Mouse (Mus musculus) midbrain, embryonic 16.5 days (tissue): ENCODE results near the gene Ghdc. TPM values are rescaled to one million over a fixed set of nuclear protein-coding genes. Genes with fewer than 3 reads are reported as not detected.
"Not testable (repeated sequence)": the region's sequence is repeated elsewhere in the genome, so short reads cannot be mapped to it uniquely, and the experiment has no call there.

ENCODE experiments used
- ATAC-seq: fragments of 200-750 bp; cut with Nextera tagmentation; 2 replicates; pipeline ENCODE4 v1.8.0; 2017; ENCODE audit warnings: moderate TSS enrichment
- H3K27ac ChIP-seq: fragments of 300-500 bp; sonication (generic); 2 replicates; pipeline ENCODE4 v1.5.1; 2014; ENCODE audit warnings: mild to moderate bottlenecking, low read length, mixed read lengths
- H3K27me3 ChIP-seq: fragments of 300-500 bp; sonication (generic); 2 replicates; pipeline ENCODE4 v1.6.1; 2014; ENCODE audit warnings: low read depth, low read length, mixed read lengths; ENCODE audit not compliant: control insufficient read depth, insufficient read depth
- H3K36me3 ChIP-seq: fragments of 300-500 bp; sonication (generic); 2 replicates; pipeline ENCODE4 v1.6.1; 2014; ENCODE audit warnings: mild to moderate bottlenecking, low read length, moderate library complexity, mixed read lengths; ENCODE audit not compliant: control insufficient read depth, insufficient read depth
- H3K4me1 ChIP-seq: fragments of 300-500 bp; sonication (generic); 2 replicates; pipeline ENCODE4 v1.6.1; 2014; ENCODE audit warnings: mild to moderate bottlenecking, low read length, mixed read lengths; ENCODE audit not compliant: control insufficient read depth, insufficient read depth
- H3K4me2 ChIP-seq: fragments of 300-500 bp; sonication (generic); 2 replicates; pipeline ENCODE4 v1.6.1; 2014; ENCODE audit warnings: mild to moderate bottlenecking, low read length, mixed read lengths
- H3K4me3 ChIP-seq: fragments of 300-500 bp; sonication (generic); 2 replicates; pipeline ENCODE4 v1.5.1; 2014; ENCODE audit warnings: low read depth, mild to moderate bottlenecking, low read length, moderate library complexity, mixed read lengths
- H3K9ac ChIP-seq: fragments of 300-500 bp; sonication (generic); 2 replicates; pipeline ENCODE4 v1.6.1; 2014; ENCODE audit warnings: low read depth, low read length, mixed read lengths
- H3K9me3 ChIP-seq: fragments of 300-500 bp; sonication (generic); replicated peaks from 2 replicates; pipeline ENCODE4 v1.6.1; 2014; ENCODE audit warnings: mild to moderate bottlenecking, low read length, mixed read lengths; ENCODE audit not compliant: control insufficient read depth, poor library complexity, severe bottlenecking
- WGBS: fragments of 180-500 bp; shearing (Covaris S2); extraction: QIAGEN DNeasy Blood & Tissue Kit; methylation state at CpG from one replicate; pipeline ENCODE4 v1.1.7; 2014; 5-methylcytosine and 5-hydroxymethylcytosine counted together
- polyA plus RNA-seq: library from polyadenylated mRNA; unstranded; fragments of >200 nt; fragmentation: Nextera tagmentation; extraction: Ambion mirVana; gene quantifications from 2 replicates; pipeline ENCODE4 v1.2.1, GENCODE M21; 2015

Gene Ghdc
- polyA plus RNA-seq, 1 experiment from 2014 or later: 7.5 TPM

- not testable (repeated sequence) for ATAC-seq, H3K27ac ChIP-seq, H3K36me3 ChIP-seq, H3K4me1 ChIP-seq, H3K9ac ChIP-seq, H3K4me2 ChIP-seq, H3K4me3 ChIP-seq, H3K9me3 ChIP-seq, H3K27me3 ChIP-seq
- WGBS: 86% methylated on average over 9 of the region's 9 CpGs
Observed at GRCm38 (mm10) chr11:100790644-100791043, 19.9 kb upstream of the Ghdc start.

DNA sequence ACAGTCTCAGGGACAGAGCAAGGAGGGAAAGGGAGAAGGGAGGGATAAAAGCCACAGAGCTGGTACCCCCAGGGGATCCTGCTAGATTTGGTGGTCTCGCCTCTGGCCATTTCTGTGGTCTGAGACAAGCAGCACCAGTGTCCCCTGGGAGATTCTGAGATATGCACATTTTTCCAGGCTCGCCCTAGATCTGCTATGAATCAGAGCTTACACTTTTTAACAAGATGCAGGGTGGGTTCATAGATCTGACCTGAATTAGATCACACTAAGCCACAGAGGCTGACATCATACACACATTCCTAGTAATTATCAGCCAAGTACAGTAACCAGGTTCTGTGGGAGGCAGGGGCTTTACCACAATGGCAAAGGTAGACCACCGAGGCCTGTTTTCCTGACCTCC is 18.9 kb upstream of the Ghdc start:
- no peak overlapping the region for H3K27ac ChIP-seq
- no peak overlapping the region for H3K4me3 ChIP-seq
- peaks cover 10% of the 10 kb centered on the region for H3K36me3 ChIP-seq
- H3K9ac ChIP-seq: no peak overlapping the region
- no peaks in the 10 kb centered on the region for H3K9me3 ChIP-seq
- H3K27me3 ChIP-seq: no peaks in the 10 kb centered on the region
- no peak for ATAC-seq
- no peaks in the 10 kb centered on the region for H3K4me1 ChIP-seq
- 84% methylated on average over 3 of the region's 3 CpGs for WGBS
- no peak overlapping the region for H3K4me2 ChIP-seq

- Histone ChIP-seq H3K9me3 (no peaks in the 10 kb centered on the region), H3K9ac (no peak overlapping the region), H3K4me3 (no peak overlapping the region), H3K27ac (no peak overlapping the region), H3K27me3 (no peaks in the 10 kb centered on the region), H3K4me2 (no peak overlapping the region), H3K36me3 (peaks cover 13% of the 10 kb centered on the region), H3K4me1 (no peaks in the 10 kb centered on the region)
- ATAC-seq: no peak
- 94% methylated on average over 2 of the region's 2 CpGs for WGBS
Observed at GRCm38 (mm10) chr11:100785774-100786173, 15.0 kb upstream of the Ghdc start.

DNA sequence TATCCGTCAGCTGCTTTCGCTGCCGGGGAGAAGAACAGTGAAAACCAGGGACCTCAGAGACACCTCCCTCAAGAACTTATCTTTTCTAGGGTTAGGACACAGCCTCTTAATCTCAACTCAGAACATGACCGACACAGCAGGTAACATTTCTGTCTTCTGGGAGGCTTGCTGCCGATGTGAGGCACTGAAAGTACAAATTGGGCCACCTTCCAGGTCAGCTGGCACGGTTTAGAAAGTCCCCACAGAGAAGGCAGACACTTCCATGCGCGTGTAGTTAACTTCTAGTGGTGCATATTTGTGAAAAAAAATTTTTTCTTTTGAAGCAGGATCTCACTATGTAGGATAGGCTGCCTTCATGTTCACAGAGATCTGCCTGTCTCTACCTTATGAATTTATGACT is 13.5 kb upstream of the Ghdc start:
- Histone ChIP-seq H3K4me3 (no peak overlapping the region), H3K4me2 (no peak overlapping the region), H3K27me3 (no peaks in the 10 kb centered on the region), H3K9me3 (no peaks in the 10 kb centered on the region), H3K36me3 (peaks cover 13% of the 10 kb centered on the region), H3K9ac (no peak overlapping the region), H3K27ac (no peak overlapping the region), H3K4me1 (no peaks in the 10 kb centered on the region)
- 81% methylated on average over 8 of the region's 8 CpGs for WGBS
- no peak for ATAC-seq

- no peak for ATAC-seq
- Histone ChIP-seq H3K27me3 (no peaks in the 10 kb centered on the region), H3K4me1 (no peaks in the 10 kb centered on the region), H3K4me2 (no peak overlapping the region), H3K9ac (no peak overlapping the region), H3K4me3 (no peak overlapping the region), H3K27ac (no peak overlapping the region), H3K36me3 (peaks cover 9% of the 10 kb centered on the region; the same call in 1 of the 2 replicates), H3K9me3 (no peaks in the 10 kb centered on the region)
- 88% methylated on average over 13 of the region's 13 CpGs for WGBS
Observed at GRCm38 (mm10) chr11:100782568-100782967, 11.8 kb upstream of the Ghdc start.

DNA sequence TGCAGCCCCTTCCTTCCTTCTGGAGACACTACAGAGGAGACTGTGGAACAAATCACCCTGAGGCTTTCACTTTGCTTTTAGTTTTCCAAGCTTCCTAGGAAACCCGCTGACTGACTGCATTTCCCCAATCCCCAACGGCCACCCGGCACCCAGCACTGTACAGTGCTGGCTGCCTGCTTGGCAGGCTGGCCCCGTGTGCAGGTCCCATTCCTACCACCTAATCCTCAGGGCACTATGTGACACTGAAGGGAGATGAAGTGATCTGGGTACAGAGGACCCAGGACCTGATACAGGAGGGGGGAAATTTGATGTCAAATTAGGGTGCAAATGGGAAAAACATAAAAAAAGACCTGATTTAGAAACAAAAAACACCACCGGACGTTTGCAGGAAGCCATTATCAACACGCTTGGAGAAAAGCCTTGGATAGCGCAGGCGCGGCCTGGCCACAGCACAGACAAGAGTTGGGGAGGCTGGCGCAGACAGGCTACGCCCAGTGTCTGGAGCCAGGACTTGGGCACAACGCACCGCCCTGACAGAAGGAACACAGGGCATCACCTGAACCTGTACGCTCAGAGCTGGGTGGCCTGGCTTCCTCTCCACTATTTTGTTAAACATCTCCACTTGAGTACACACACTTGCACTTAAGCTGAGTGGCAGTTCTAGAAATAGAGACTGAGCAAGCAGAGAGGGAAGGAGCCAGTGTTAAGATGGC is 11.2 kb upstream of the Ghdc start:
- Histone ChIP-seq H3K27me3 (no peaks in the 10 kb centered on the region), H3K9me3 (no peaks in the 10 kb centered on the region), H3K4me3 (no peak overlapping the region), H3K27ac (no peak overlapping the region), H3K9ac (no peak overlapping the region), H3K36me3 (peaks cover 9% of the 10 kb centered on the region; the same call in 1 of the 2 replicates), H3K4me1 (no peaks in the 10 kb centered on the region), H3K4me2 (no peak overlapping the region)
- ATAC-seq: no peak
- 92% methylated on average over 15 of the region's 15 CpGs for WGBS

- WGBS: 82% methylated on average over 8 of the region's 8 CpGs
- no peak for ATAC-seq
Observed at GRCm38 (mm10) chr11:100780247-100780646, 9.5 kb upstream of the Ghdc start.

DNA sequence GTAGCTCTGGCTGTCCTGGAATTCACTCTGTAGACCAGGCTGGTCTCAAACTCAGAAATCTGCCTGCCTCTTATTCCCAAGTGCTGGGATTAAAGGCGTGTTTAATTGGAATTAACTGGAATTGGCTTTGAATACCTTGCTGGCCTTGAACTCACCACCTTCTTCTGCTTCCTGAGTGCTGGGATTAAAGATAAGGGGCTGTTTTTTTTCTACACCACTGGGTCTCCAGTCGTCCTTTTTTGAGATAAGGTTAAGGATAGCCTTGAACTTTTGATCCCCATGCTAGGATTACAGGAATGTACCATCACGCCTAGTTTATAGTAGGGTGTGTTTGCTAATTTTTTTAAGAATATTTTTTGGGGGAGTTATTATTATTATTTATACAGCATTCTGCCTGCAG is 7.3 kb upstream of the Ghdc start:
- no peak overlapping the region for H3K4me3 ChIP-seq
- ATAC-seq: no peak
- H3K9ac ChIP-seq: no peak overlapping the region
- H3K4me2 ChIP-seq: no peak overlapping the region
- H3K36me3 ChIP-seq: peaks cover 4% of the 10 kb centered on the region; the same call in 1 of the 2 replicates
- H3K9me3 ChIP-seq: no peaks in the 10 kb centered on the region
- H3K4me1 ChIP-seq: no peaks in the 10 kb centered on the region
- H3K27me3 ChIP-seq: no peaks in the 10 kb centered on the region
- 76% methylated on average over 3 of the region's 3 CpGs for WGBS
- no peak overlapping the region for H3K27ac ChIP-seq

More at GRCm38 (mm10) chr11:100780247-100780646, 9.5 kb upstream of the Ghdc start:
- Histone ChIP-seq H3K9ac (no peak overlapping the region), H3K4me1 (no peaks in the 10 kb centered on the region), H3K27ac (no peak overlapping the region), H3K36me3 (peaks cover 7% of the 10 kb centered on the region; the same call in 1 of the 2 replicates), H3K4me3 (no peak overlapping the region), H3K4me2 (no peak overlapping the region), H3K9me3 (no peaks in the 10 kb centered on the region), H3K27me3 (no peaks in the 10 kb centered on the region)

GRCm38 (mm10) chr11:100775921-100776320 is 5.2 kb upstream of the Ghdc start:
- ATAC-seq: no peak
- Histone ChIP-seq H3K4me3 (no peak overlapping the region), H3K36me3 (no peaks in the 10 kb centered on the region), H3K4me2 (no peak overlapping the region), H3K27ac (no peak overlapping the region), H3K9ac (no peak overlapping the region), H3K4me1 (no peaks in the 10 kb centered on the region), H3K9me3 (no peaks in the 10 kb centered on the region), H3K27me3 (no peaks in the 10 kb centered on the region)
- 84% methylated on average over 10 of the region's 10 CpGs for WGBS
